Mouse (Mus musculus) heart, adult 2 months (tissue): ENCODE results near the gene Gm37240. TPM values are rescaled to one million over a fixed set of nuclear protein-coding genes. Genes with fewer than 3 reads are reported as not detected.
A peak's percentile ranks its signal among the peaks of the same experiment; 100 is the strongest.

Experiments used
- DNase-seq, 2 experiments: peaks; one replicate each; pipeline ENCODE4 v3.0.0; 2021
- H3K27ac ChIP-seq: fragments of 200-600 bp; 2 replicates; pipeline ENCODE4 v1.8.1; 2022
- H3K27me3 ChIP-seq: fragments of 200-500 bp; 2 replicates; pipeline ENCODE4 v1.6.1; 2012; ENCODE audit warnings: mild to moderate bottlenecking, low read length, inconsistent platforms, mixed read lengths; ENCODE audit not compliant: control insufficient read depth, insufficient read depth
- H3K36me3 ChIP-seq: fragments of 200-500 bp; 2 replicates; pipeline ENCODE4 v1.6.1; 2012; ENCODE audit warnings: low read length, inconsistent platforms; ENCODE audit not compliant: control insufficient read depth, insufficient read depth
- H3K4me1 ChIP-seq: fragments of 200-500 bp; 2 replicates; pipeline ENCODE4 v1.6.1; 2011; ENCODE audit warnings: low read length; ENCODE audit not compliant: control insufficient read depth, insufficient read depth
- H3K4me3 ChIP-seq: fragments of 200-600 bp; 2 replicates; pipeline ENCODE4 v1.8.1; 2022
- H3K79me2 ChIP-seq: fragments of 200-500 bp; replicated peaks from 2 replicates; pipeline ENCODE4 v1.6.1; 2012; ENCODE audit warnings: mild to moderate bottlenecking, inconsistent platforms, low read length, moderate library complexity, mixed read lengths; ENCODE audit not compliant: control insufficient read depth, insufficient read depth
- H3K9ac ChIP-seq: fragments of 200-500 bp; 2 replicates; pipeline ENCODE4 v1.6.1; 2012; ENCODE audit warnings: low read depth, mild to moderate bottlenecking, control low read depth, inconsistent platforms, low read length, mixed read lengths
- CTCF ChIP-seq: fragments of 200-600 bp; IDR thresholded peaks from 2 replicates; pipeline ENCODE4 v1.8.1; 2022; ENCODE audit warnings: antibody characterized with exemption, mild to moderate bottlenecking, moderate library complexity
- EP300 ChIP-seq: fragments of 200-500 bp; IDR thresholded peaks from 2 replicates; pipeline ENCODE4 v1.6.1; 2011; ENCODE audit warnings: low read depth, low read length, control low read depth; ENCODE audit not compliant: insufficient read depth
- POLR2A ChIP-seq: fragments of 200-500 bp; IDR thresholded peaks from 2 replicates; pipeline ENCODE4 v1.6.1; 2011; ENCODE audit warnings: mild to moderate bottlenecking, low read depth, low read length, control low read depth; ENCODE audit not compliant: insufficient read depth
- WGBS: fragments of 180-500 bp; shearing (Covaris S2); methylation state at CpG from one replicate; pipeline ENCODE4 v1.1.7; 2018; 5-methylcytosine and 5-hydroxymethylcytosine counted together
- intact Hi-C: fragments of 180-260 bp; cut with DNase I; formaldehyde crosslinking; loops from one replicate; pipeline ENCODE4 v1.15.1; 2025
- polyA plus RNA-seq: library from polyadenylated mRNA; depleted of rRNA; stranded (reverse); fragments of >200 nt; gene quantifications from 2 replicates; pipeline ENCODE4 v1.2.3, GENCODE M21; 2012
- total RNA-seq, 2 experiments: library from RNA; stranded (reverse); gene quantifications; 2 replicates each; pipeline ENCODE4 v1.2.3; 2021

Gene Gm37240
- total and polyA plus RNA-seq, 3 experiments, result 25.0 to 45.3 (median 36.6) TPM

- TF ChIP-seq CTCF (no peak), EP300 (no peak), POLR2A (no peak)
- H3K27me3 ChIP-seq, result no peaks in the 10 kb centered on the region
- H3K36me3 ChIP-seq, result no peaks in the 10 kb centered on the region
- H3K4me1 ChIP-seq, result no peaks in the 10 kb centered on the region
- H3K27ac ChIP-seq, result no peak overlapping the region
- intact Hi-C loops, result no loop called here
- no peak overlapping the region for H3K4me3 ChIP-seq
- no peaks in the 10 kb centered on the region for H3K79me2 ChIP-seq
- H3K9ac ChIP-seq, result no peak overlapping the region
- DNase-seq, result no peak
- 53% methylated on average over 4 of the region's 4 CpGs for WGBS
These were observed 234.3 kb downstream of the Gm37240 start for GRCm38 (mm10) chr3:85652727-85653665.

GRCm38 (mm10) chr3:85649176-85649575 lies 238.1 kb downstream of the Gm37240 start:
- intact Hi-C loops, result no loop called here
- TF ChIP-seq POLR2A (no peak), EP300 (no peak), CTCF (no peak)
- no peak overlapping the region for H3K4me3 ChIP-seq
- H3K4me1 ChIP-seq, result no peaks in the 10 kb centered on the region
- no peaks in the 10 kb centered on the region for H3K79me2 ChIP-seq
- DNase-seq, result no peak
- H3K9ac ChIP-seq, result no peak overlapping the region
- WGBS, result 87% methylated on average over 4 of the region's 4 CpGs
- no peaks in the 10 kb centered on the region for H3K27me3 ChIP-seq
- no peaks in the 10 kb centered on the region for H3K36me3 ChIP-seq
- H3K27ac ChIP-seq, result no peak overlapping the region

- Histone ChIP-seq H3K36me3 (no peaks in the 10 kb centered on the region), H3K9ac (no peak overlapping the region), H3K79me2 (no peaks in the 10 kb centered on the region), H3K4me3 (no peak overlapping the region), H3K27me3 (no peaks in the 10 kb centered on the region), H3K4me1 (no peaks in the 10 kb centered on the region; the same call in 1 of the 2 replicates), H3K27ac (no peak overlapping the region)
- WGBS, result 93% methylated on average over 7 of the region's 7 CpGs
- TF ChIP-seq EP300 (no peak), POLR2A (no peak), CTCF (no peak)
- intact Hi-C loops, result no loop called here
- DNase-seq, result no peak
These were observed 241.8 kb downstream of the Gm37240 start for GRCm38 (mm10) chr3:85645517-85646004.

DNA sequence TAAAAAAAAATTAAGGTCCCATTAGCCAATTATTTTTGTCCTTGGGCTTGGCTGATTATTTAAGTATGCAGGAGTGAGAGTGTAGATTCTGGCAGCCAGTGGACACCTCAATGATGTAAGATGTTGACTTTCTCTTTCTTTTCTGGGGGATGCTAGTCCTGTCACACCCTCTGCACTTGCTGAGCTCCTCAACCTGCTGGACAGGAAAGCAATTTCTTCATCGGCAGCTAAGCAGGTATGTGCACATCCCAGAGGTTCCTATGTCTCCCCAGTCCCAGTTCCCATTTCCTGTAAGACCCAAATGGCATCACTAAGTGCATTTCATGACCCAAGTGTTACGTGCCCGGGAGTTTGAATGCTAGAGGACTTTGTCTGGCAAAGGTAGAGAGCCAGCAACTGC lies 242.5 kb downstream of the Gm37240 start:
- 87% methylated on average over 3 of the region's 3 CpGs for WGBS
- intact Hi-C loops, result no loop called here
- no peak overlapping the region for H3K9ac ChIP-seq
- TF ChIP-seq POLR2A (no peak), CTCF (no peak), EP300 (no peak)
- no peaks in the 10 kb centered on the region; the same call in 1 of the 2 replicates for H3K4me1 ChIP-seq
- no peak overlapping the region for H3K27ac ChIP-seq
- no peak overlapping the region for H3K4me3 ChIP-seq
- H3K79me2 ChIP-seq, result no peaks in the 10 kb centered on the region
- no peak for DNase-seq
- no peaks in the 10 kb centered on the region for H3K36me3 ChIP-seq
- no peaks in the 10 kb centered on the region for H3K27me3 ChIP-seq

DNA sequence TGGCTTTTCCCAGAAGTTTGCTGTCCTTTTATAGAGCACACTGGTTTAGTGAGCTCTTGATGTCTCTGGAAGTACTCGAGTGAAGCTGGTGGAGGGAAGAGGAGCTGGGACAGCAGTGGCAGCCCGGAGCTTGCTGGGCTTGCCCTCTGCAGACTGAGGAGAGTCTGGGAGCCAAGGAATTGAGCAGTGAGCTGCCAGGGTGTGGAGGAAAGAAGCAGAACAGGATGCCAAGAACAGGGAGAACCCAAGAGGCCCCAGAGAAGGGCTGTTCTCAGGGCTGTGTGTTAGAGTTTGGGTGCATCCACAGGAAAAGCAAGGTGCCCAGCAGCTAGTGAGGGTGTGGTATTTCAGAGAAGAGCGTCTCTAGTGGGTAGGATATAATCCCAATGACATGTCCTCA lies 245.6 kb downstream of the Gm37240 start:
- H3K4me1 ChIP-seq, result peaks cover 4% of the 10 kb centered on the region; the same call in 1 of the 2 replicates
- no peaks in the 10 kb centered on the region for H3K27me3 ChIP-seq
- no peaks in the 10 kb centered on the region; the same call in 1 of the 2 replicates for H3K36me3 ChIP-seq
- H3K9ac ChIP-seq, result no peak overlapping the region
- TF ChIP-seq POLR2A (no peak), CTCF (no peak), EP300 (no peak)
- intact Hi-C loops, result no loop called here
- 61% methylated on average over 3 of the region's 3 CpGs for WGBS
- H3K27ac ChIP-seq, result no peak overlapping the region
- DNase-seq, result no peak
- no peak overlapping the region for H3K4me3 ChIP-seq
- H3K79me2 ChIP-seq, result no peaks in the 10 kb centered on the region

DNA sequence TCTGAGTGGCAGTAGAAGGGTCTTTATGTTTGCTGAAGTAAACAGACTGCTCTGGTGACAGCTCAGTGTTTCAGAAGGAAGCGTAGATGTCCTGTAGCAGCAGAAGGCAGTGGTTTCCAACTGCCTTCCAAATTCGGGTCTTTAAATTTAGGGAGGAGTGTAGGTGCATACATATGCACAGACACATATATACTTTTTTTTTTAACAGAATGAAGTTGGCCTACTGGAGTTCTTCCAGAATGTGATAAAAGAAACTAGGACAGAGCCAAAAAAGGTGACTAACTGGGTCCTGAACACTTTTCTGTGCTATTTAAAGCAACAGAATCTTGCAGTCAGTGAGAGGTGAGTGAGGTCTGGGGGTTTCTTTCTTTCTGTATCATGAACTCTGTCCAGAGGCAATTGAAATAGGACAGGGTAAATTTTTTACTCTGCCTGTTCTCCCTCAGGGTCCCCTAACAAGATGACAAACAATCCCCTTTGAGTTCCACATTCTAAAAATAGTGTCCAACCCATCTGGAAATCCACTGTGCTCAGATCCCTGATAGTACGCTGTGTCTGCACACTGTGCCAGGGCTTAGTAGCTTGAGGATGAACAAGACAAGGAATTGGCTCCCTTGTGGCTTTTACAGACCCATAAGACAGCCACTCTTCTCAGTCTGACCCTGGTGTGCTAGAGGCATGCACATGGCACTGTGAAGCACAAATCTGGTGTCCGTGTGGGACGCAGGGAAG lies 250.4 kb downstream of the Gm37240 start:
- Histone ChIP-seq H3K9ac (no peak overlapping the region), H3K36me3 (no peaks in the 10 kb centered on the region; the same call in 1 of the 2 replicates), H3K4me1 (peaks cover 4% of the 10 kb centered on the region; the same call in 1 of the 2 replicates), H3K27me3 (no peaks in the 10 kb centered on the region), H3K27ac (peak overlapping the region; percentile 59), H3K79me2 (no peaks in the 10 kb centered on the region), H3K4me3 (no peak overlapping the region)
- no peak for TF ChIP-seq POLR2A
- TF ChIP-seq EP300, result no peak
- TF ChIP-seq CTCF, result no peak
- intact Hi-C loops, result no loop called here
- WGBS, result 62% methylated on average over 5 of the region's 5 CpGs
- DNase-seq, result peak in 1 of 2 experiments; percentile 24
